Mouse (Mus musculus) midbrain, embryonic 14.5 days (tissue): ENCODE measurements around the gene Lin9. TPM values are rescaled to one million over a fixed set of nuclear protein-coding genes. Genes with fewer than 3 reads are reported as not detected.

Source experiments
- ATAC-seq: fragments of 200-750 bp; cut with Nextera tagmentation; 2 replicates; pipeline ENCODE4 v1.8.0; 2017; ENCODE audit warnings: moderate number of reproducible peaks, moderate library complexity; ENCODE audit not compliant: low FRiP score, low TSS enrichment
- DNase-seq: peaks from one replicate; pipeline ENCODE4 v3.0.0-alpha.2; 2015
- H3K27ac ChIP-seq: fragments of 300-500 bp; sonication (generic); replicated peaks from 2 replicates; pipeline ENCODE4 v1.5.1; 2014; ENCODE audit warnings: mild to moderate bottlenecking, low read depth, low read length, moderate library complexity
- H3K27me3 ChIP-seq: fragments of 300-500 bp; sonication (generic); 2 replicates; pipeline ENCODE4 v1.6.1; 2014; ENCODE audit warnings: low read length, control low read depth, mixed read lengths; ENCODE audit not compliant: control insufficient read depth, insufficient read depth
- H3K36me3 ChIP-seq: fragments of 300-500 bp; sonication (generic); 2 replicates; pipeline ENCODE4 v1.6.1; 2014; ENCODE audit warnings: low read length, control low read depth; ENCODE audit not compliant: control insufficient read depth, insufficient read depth
- H3K4me1 ChIP-seq: fragments of 300-500 bp; sonication (generic); 2 replicates; pipeline ENCODE4 v1.6.1; 2014; ENCODE audit warnings: mild to moderate bottlenecking, antibody characterized with exemption, low read length, control low read depth; ENCODE audit not compliant: control insufficient read depth, insufficient read depth
- H3K4me2 ChIP-seq: fragments of 300-500 bp; sonication (generic); 2 replicates; pipeline ENCODE4 v1.6.1; 2014; ENCODE audit warnings: mild to moderate bottlenecking, low read length, moderate library complexity
- H3K4me3 ChIP-seq: fragments of 300-500 bp; sonication (generic); replicated peaks from 2 replicates; pipeline ENCODE4 v1.5.1; 2014; ENCODE audit warnings: low read depth, low read length
- H3K9ac ChIP-seq: fragments of 300-500 bp; sonication (generic); replicated peaks from 2 replicates; pipeline ENCODE4 v1.6.1; 2014; ENCODE audit warnings: mild to moderate bottlenecking, low read length, moderate library complexity
- H3K9me3 ChIP-seq: fragments of 300-500 bp; sonication (generic); 2 replicates; pipeline ENCODE4 v1.6.1; 2016; ENCODE audit warnings: low read length, control low read depth, mixed read lengths; ENCODE audit not compliant: control insufficient read depth
- WGBS: fragments of 180-500 bp; shearing (Covaris S2); extraction: QIAGEN DNeasy Blood & Tissue Kit; methylation state at CpG from one replicate; pipeline ENCODE4 v1.1.7; 2014; 5-methylcytosine and 5-hydroxymethylcytosine counted together
- polyA plus RNA-seq: library from polyadenylated mRNA; unstranded; fragments of >200 nt; fragmentation: Nextera tagmentation; extraction: Ambion mirVana; gene quantifications from 2 replicates; pipeline ENCODE4 v1.2.1, GENCODE M21; 2014

Lin9 gene
- polyA plus RNA-seq, 1 experiment from 2014 or later: 13.9 TPM

DNA sequence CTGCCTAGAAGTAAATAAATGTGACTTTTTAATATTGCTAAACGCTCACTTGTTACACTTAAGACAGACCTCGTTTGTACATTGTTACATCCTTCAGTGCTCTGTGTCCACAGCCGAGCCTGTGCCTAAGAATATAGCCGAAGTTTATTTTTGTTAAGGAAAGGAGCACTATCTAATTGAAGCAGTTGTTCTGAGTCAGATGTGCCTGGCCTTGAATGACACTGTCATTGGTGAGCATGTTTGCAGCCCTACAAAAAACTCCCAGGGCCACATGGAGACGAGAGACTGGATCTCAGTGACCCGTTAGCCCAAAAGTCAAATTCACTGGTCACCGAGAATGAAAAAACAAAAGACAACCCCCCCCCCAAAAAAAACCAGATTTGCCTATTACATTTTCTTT is 50.3 kb downstream of the Lin9 start:
- no peaks in the 10 kb centered on the region for H3K9me3 ChIP-seq
- no peak for ATAC-seq
- no peak overlapping the region for H3K27ac ChIP-seq
- H3K27me3 ChIP-seq: peaks cover 13% of the 10 kb centered on the region
- H3K9ac ChIP-seq: no peak overlapping the region
- 94% methylated on average over 7 of the region's 7 CpGs for WGBS
- no peak overlapping the region for H3K4me2 ChIP-seq
- no peaks in the 10 kb centered on the region for H3K4me1 ChIP-seq
- H3K36me3 ChIP-seq: peaks cover 35% of the 10 kb centered on the region
- DNase-seq: no peak
- H3K4me3 ChIP-seq: no peak overlapping the region

DNA sequence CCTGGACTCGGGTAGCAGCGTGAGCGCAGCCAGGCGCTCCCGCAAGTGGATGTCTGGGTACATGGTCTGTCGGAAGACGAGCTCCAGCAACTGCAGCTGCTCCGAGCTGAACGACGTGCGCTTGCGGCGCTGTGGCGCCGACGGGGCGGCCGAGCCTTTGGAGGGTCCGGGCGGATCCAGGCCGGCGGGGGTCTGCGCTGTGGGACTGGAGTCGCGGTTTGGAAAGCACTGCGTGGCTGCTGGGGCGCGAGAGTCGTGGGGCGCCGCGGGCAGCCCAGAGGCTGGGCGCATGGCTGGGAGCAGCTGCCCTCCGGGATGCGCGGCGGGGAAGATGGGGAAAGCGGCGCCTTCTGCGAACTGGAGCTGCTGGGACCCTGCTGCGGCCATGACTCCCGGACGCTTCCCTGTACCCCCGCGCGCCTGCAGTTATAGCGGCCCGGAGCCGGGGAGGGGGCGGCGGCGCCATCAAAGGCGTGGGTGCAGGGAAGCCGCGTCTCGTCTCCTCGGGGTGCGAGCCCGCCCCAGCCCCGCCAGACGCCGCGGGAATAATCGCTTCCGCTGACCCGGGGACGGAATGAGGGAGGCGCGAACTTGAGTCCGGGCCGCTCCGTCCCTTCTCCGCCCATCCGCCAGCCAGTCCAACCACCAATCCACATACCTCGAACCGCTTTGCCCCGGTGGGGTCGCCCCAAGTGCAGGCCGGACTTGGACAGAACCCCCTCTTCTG is 55.8 kb downstream of the Lin9 start, which contains the start of gene Mixl1:
Gene Mixl1 (minus strand): TSS at position 409 of the 727 bp plus-strand sequence.
- Histone ChIP-seq H3K9me3 (no peaks in the 10 kb centered on the region), H3K4me1 (no peaks in the 10 kb centered on the region)
- peak; percentile 45 for DNase-seq

GRCm38 (mm10) chr1:180698063-180698462 is 57.1 kb downstream of the Lin9 start:
- Histone ChIP-seq H3K4me2 (no peak overlapping the region), H3K27me3 (peaks cover 32% of the 10 kb centered on the region), H3K9me3 (no peaks in the 10 kb centered on the region), H3K9ac (no peak overlapping the region), H3K4me1 (no peaks in the 10 kb centered on the region), H3K27ac (no peak overlapping the region), H3K4me3 (no peak overlapping the region), H3K36me3 (no peaks in the 10 kb centered on the region)
- WGBS: 60% methylated on average over 5 of the region's 5 CpGs
- ATAC-seq: no peak
- DNase-seq: no peak

More for the DNA sequence above, 55.8 kb downstream of the Lin9 start, which contains the start of gene Mixl1:
- peaks cover 32% of the 10 kb centered on the region for H3K27me3 ChIP-seq
- H3K27ac ChIP-seq: no peak within 1 kb of the TSS
- H3K36me3 ChIP-seq: no peaks in the 10 kb centered on the region
- peak within 1 kb of the TSS; percentile 54 for H3K4me2 ChIP-seq
- WGBS: under 1% methylated on average over 75 of the region's 79 CpGs
- ATAC-seq: no peak
- H3K9ac ChIP-seq: 0 out of 2 replicates have a peak within 1 kb of the TSS, but pooled peaks have one; percentile 20
- H3K4me3 ChIP-seq: peak within 1 kb of the TSS; percentile 33

- Histone ChIP-seq H3K4me1 (no peaks in the 10 kb centered on the region), H3K27ac (no peak overlapping the region), H3K9me3 (no peaks in the 10 kb centered on the region), H3K36me3 (no peaks in the 10 kb centered on the region), H3K27me3 (no peaks in the 10 kb centered on the region), H3K4me2 (no peak overlapping the region), H3K9ac (no peak overlapping the region), H3K4me3 (no peak overlapping the region)
- WGBS: 46% methylated on average over 6 of the region's 6 CpGs
- ATAC-seq (no peak), DNase-seq (no peak)
Observed at GRCm38 (mm10) chr1:180703400-180703799, 62.5 kb downstream of the Lin9 start.

DNA sequence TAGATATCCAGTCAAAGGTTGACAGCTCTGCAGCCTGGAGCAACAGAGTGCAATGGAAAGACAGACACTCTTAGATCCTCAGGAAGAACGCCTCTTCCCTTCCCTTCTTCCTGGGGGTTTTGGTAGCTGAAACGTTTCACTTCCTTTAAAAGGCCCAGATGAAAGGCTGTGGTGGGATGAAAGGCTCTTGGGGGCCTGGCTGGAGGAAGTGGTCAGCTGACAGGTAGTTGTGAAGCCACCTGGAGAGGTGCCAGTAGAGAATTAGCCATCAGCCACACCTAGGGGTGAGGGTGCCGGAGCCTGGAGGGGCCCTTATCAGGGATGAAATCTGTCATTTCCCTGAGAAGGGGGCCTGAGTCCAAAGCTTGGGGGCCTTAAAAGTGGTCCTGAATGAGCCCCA is 66.4 kb downstream of the Lin9 start:
- Histone ChIP-seq H3K36me3 (no peaks in the 10 kb centered on the region), H3K4me2 (no peak overlapping the region), H3K27me3 (no peaks in the 10 kb centered on the region), H3K9me3 (no peaks in the 10 kb centered on the region), H3K9ac (no peak overlapping the region), H3K27ac (no peak overlapping the region), H3K4me1 (no peaks in the 10 kb centered on the region), H3K4me3 (no peak overlapping the region)
- DNase-seq (no peak), ATAC-seq (no peak)
- 56% methylated on average over 3 of the region's 3 CpGs for WGBS

DNA sequence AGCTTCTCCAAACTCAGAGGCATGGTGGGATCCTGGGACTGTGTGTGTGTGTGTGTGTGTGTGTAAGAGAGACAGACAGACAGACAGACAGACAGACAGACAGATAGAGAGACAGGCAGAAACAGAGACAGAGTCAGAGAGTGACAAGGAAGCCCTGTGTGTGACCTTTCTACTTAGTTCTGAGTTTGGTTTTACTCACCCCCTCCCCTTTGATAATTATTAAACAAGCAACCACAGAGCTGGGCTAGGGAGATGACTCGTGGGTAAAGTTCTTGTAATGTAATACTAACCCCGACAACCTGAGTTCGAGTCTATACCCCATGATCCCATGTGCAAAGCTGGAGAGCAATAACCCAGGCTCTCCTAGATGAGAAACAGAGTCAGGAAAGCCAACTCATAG is 66.9 kb downstream of the Lin9 start:
- H3K27ac ChIP-seq: no peak overlapping the region
- H3K4me2 ChIP-seq: no peak overlapping the region
- no peaks in the 10 kb centered on the region for H3K27me3 ChIP-seq
- no peak for ATAC-seq
- H3K9ac ChIP-seq: no peak overlapping the region
- DNase-seq: no peak
- H3K36me3 ChIP-seq: no peaks in the 10 kb centered on the region
- no peak overlapping the region for H3K4me3 ChIP-seq
- 83% methylated on average over 3 of the region's 3 CpGs for WGBS
- H3K9me3 ChIP-seq: no peaks in the 10 kb centered on the region
- H3K4me1 ChIP-seq: no peaks in the 10 kb centered on the region

- H3K4me3 ChIP-seq: no peak overlapping the region
Observed at GRCm38 (mm10) chr1:180708935-180709776, 68.2 kb downstream of the Lin9 start.

DNA sequence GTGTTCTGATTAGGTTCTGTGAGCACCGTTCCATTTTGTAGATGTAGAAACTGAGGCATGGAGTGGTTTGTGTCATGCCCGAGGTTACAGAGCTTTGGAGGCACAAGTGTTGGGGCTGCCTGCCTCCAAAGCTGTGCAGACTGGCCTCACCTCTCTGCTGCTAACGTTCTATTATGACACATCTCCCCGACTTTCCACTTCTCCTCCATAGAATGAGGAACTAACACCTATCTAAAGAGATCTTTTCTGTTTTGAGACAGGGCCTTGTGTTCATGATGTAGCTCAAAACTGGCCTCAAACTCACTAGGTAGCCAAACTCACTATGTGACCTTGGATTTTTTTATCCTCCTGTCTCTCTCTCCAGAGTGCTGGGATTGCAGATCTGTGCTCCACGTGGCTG is 77.8 kb downstream of the Lin9 start:
- H3K4me3 ChIP-seq: no peak overlapping the region
- H3K27me3 ChIP-seq: no peaks in the 10 kb centered on the region
- no peaks in the 10 kb centered on the region for H3K9me3 ChIP-seq
- no peak overlapping the region for H3K27ac ChIP-seq
- 79% methylated on average over 5 of the region's 5 CpGs for WGBS
- H3K9ac ChIP-seq: no peak overlapping the region
- H3K4me2 ChIP-seq: no peak overlapping the region
- ATAC-seq (no peak), DNase-seq (no peak)
- no peaks in the 10 kb centered on the region for H3K4me1 ChIP-seq
- H3K36me3 ChIP-seq: no peaks in the 10 kb centered on the region

More at GRCm38 (mm10) chr1:180708935-180709776, 68.2 kb downstream of the Lin9 start:
- Histone ChIP-seq H3K9me3 (no peaks in the 10 kb centered on the region), H3K4me2 (no peak overlapping the region), H3K36me3 (no peaks in the 10 kb centered on the region), H3K27me3 (no peaks in the 10 kb centered on the region), H3K4me1 (no peaks in the 10 kb centered on the region), H3K9ac (no peak overlapping the region), H3K27ac (no peak overlapping the region)
- no peak for ATAC-seq
- no peak for DNase-seq
- 81% methylated on average over 14 of the region's 14 CpGs for whole genome bisulfite sequencing
